Mouse (Mus musculus): ENCODE measurements around the gene Aspdh.

Gene Aspdh

GRCm38 (mm10) chr7:44453256-44453655 lies 11.9 kb upstream of the Aspdh start:
- no peak for DNase-seq

GRCm38 (mm10) chr7:44456302-44456701 lies 8.9 kb upstream of the Aspdh start:
- no peak for DNase-seq

- no peak for DNase-seq
Measured at GRCm38 (mm10) chr7:44460067-44460466, 5.1 kb upstream of the Aspdh start.

- no peak for DNase-seq
Measured at GRCm38 (mm10) chr7:44460767-44461502, 4.3 kb upstream of the Aspdh start.

GRCm38 (mm10) chr7:44461503-44462217 lies 3.5 kb upstream of the Aspdh start:
- DNase-seq: no peak

GRCm38 (mm10) chr7:44462218-44463055 lies 2.8 kb upstream of the Aspdh start:
- no peak for DNase-seq

GRCm38 (mm10) chr7:44463056-44463425 lies 2.1 kb upstream of the Aspdh start:
- no peak for DNase-seq

GRCm38 (mm10) chr7:44463556-44464225 lies 1.5 kb upstream of the Aspdh start:
- no peak for DNase-seq

GRCm38 (mm10) chr7:44464511-44464910 lies 680 bp upstream of the Aspdh start:
- DNase-seq: no peak

- no peak for DNase-seq
Measured at GRCm38 (mm10) chr7:44466006-44466887, 1.1 kb downstream of the Aspdh start.

GRCm38 (mm10) chr7:44466888-44467311 lies 1.7 kb downstream of the Aspdh start:
- DNase-seq: no peak

- DNase-seq: peak; percentile 77 to 83
Measured at GRCm38 (mm10) chr7:44467811-44468411, 2.7 kb downstream of the Aspdh start, which contains the start of gene Josd2. Gene Josd2, plus strand, starts transcription at chr7:44467980.

GRCm38 (mm10) chr7:44468644-44469285 lies 3.6 kb downstream of the Aspdh start:
- no peak for DNase-seq

GRCm38 (mm10) chr7:44469677-44470675 lies 4.8 kb downstream of the Aspdh start:
- DNase-seq: no peak

- DNase-seq: no peak
Measured at GRCm38 (mm10) chr7:44470696-44471612, 5.8 kb downstream of the Aspdh start.

GRCm38 (mm10) chr7:44471880-44472557 lies 6.8 kb downstream of the Aspdh start:
- no peak for DNase-seq

- no peak for DNase-seq
Measured at GRCm38 (mm10) chr7:44472558-44472885, 7.3 kb downstream of the Aspdh start.
